Mouse (Mus musculus) liver, postnatal 0 days (tissue): Measurements from ENCODE around the gene Armh3.

Experiments used
- CTCF ChIP-seq: sonication (generic); IDR thresholded peaks from 2 replicates; pipeline ENCODE4 v1.5.1; 2016; ENCODE audit warnings: antibody characterized with exemption, low read depth
- EP300 ChIP-seq: IDR thresholded peaks from 2 replicates; pipeline ENCODE4 v1.6.1; 2016; ENCODE audit warnings: antibody characterized with exemption, low read depth, mild to moderate bottlenecking

DNA sequence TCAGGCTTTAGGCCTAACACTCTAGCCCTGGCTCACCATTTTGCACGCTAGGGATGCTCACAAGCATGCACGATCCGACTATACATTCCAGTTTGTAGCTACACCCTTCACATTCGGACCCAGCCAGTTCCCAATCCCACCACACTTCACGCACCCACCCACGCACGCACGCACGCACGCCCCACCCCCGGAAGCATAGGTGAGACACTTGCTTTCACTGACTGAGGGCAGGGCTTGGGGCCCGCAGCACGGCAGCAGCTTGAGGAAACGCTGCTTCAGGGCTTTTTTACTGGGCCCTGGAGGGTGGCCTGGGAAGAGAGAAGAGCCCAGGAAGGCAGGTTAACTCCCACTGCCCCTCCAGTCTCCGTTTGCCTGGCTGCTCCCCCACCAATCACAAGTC is 201.4 kb downstream of the Armh3 start:
- TF ChIP-seq CTCF: no peak
- no peak for TF ChIP-seq EP300
